Mouse (Mus musculus): Measurements from ENCODE around the gene Ephb1.

Gene Ephb1

DNA sequence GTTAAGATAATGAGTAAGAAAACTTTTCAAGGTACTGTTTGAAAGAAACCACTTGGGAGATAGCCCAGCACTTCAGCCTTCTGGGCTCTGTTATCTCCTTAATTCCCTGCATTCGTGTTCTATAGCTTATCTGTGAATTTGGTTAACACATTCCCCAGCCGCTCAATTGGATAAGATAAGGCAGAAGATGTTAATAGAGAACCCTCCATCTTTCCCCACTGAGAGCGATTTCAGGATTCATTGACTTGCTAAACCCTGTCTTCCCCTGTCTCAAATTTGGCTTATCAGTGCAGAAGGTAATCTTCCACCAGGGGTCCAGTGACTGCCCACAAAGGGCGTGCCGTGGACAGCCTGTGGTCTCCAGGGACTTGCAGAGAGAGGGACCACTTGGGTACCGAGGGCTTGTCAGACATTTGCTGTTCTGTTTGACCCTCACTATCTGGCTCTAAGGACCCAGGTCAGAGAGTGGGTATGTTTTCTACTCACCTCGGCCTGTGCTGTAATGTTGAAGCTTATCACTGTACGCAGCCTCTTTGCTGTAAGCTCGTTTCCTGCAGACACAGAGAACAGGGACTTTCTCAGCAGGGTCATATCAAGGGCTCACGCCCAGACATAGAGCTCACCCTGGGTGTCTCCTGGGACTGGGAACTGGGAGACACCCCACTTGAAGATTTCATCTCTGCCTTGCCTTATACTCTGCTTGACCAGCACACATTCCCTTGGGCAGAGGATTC lies 358.9 kb downstream of the Ephb1 start:
- DNase-seq (ENCODE audit: low read depth, low spot score): no peak

DNA sequence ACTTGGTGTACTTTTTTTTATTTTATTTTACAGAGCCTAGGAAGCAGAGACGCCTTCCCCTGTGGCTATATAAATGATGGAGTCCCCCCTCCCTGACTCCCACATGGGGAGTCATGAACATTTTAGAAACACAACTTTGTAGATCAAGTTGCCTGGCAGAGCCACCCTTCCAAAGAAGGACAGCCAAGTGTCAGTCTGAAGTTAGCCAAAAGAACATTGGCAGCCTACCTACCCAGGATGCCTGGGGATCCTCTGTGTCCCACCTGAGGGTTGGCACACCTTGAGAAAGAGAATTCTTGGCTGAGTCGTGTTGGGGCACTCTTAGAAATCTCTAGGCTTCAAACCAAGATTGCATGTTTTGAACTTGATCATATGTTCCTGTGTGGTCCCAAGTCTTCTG lies 360.4 kb downstream of the Ephb1 start:
- DNase-seq (ENCODE audit: low read depth, low spot score): no peak

DNA sequence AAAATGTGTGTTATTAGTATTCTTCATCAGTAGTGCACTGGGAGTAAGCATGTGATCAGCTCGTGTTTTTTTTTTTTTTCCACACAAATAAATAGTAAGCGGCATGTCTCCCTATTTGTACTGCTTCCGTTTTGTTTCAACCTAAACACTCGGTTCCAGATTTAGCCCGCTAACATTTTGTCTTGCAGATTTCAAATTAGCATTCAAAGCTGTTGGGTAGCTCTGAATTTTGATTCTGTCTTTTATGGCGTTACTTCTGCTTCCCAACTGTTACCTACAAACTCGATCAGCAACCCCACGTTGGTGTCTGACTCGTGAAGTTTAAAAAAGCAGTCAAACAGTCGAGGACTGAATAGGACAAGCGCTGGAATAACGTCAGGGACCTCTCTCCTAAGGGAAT lies 363.7 kb downstream of the Ephb1 start:
- peak; percentile 54 for DNase-seq (ENCODE audit: low read depth, low spot score)

DNA sequence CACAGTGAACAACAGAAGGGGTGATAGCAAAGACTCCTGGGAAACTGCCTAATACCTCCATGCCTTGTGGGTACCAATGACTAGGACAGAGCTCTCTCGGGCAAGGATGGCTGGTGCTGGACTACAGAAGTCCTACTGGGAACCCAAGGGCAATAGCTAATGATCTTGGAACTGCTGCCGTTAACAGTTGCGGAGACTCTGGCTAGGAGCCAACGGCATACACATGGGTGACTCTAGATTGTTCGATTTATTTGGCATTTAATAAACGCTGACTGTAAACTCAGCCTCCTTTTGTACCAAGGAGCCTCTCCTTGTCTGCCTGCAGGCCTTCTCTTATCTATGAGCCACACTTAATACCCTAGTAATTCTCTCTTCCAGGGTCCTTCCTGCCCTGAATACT lies 364.5 kb downstream of the Ephb1 start:
- no peak for DNase-seq (ENCODE audit: low read depth, low spot score)

DNA sequence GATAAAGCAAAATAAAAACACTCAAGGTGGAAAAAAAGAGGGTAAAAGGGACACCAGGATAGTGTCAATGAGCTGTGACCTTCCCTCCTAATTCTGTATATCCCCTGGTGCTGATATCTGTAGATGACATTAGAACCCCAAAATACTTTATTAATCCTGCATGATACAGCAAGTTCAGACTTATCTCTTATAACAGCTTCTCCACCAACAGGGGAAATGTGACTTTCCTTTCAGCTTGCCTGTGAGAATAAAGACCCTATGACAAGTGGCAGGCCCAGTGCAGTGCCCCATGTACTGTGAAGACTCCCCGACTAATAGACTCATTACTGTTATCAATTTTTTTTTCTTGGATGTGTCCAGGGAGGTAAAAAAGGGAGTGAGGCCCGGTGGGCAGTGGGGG lies 367.6 kb downstream of the Ephb1 start:
- DNase-seq (ENCODE audit: low read depth, low spot score): no peak

DNA sequence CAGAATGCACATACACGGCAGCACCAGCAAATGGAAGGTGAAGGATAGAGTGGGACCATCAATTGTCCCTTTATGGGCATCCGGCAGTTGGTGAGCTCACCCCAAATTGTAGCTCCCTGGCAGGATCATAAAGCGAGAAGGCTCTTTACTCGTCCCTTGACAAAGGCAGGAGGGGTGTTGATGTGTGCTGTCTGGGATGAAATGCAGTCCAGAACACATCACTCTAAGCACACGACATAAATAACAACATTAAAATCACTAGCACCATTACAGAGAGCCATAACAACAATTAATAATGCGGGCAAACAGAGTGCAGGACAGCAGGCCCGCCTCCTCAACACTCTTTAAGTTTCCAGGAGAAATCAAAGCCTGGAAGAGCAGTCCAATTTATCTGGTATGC lies 372.1 kb downstream of the Ephb1 start:
- DNase-seq (ENCODE audit: low read depth, low spot score): no peak

DNA sequence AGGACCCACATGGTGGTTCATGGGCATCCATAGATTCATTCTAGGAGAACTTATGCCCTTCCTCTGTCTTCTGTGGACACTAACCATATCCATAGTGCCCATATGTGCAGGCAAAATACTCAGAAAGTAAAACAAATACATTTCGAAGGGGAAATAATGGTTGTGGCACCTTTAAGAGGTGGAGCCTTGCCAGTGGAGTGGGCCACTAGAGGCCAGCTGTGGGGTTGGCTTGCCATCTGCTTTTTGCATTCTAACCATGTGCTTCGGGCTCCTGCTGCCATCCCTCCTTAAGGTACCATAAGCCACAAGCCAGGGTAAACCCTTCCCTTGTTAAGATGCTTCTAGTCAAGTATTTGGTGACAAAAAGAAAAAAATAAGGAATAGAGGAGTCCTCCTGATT lies 373.3 kb downstream of the Ephb1 start:
- no peak for DNase-seq (ENCODE audit: low read depth, low spot score)

DNA sequence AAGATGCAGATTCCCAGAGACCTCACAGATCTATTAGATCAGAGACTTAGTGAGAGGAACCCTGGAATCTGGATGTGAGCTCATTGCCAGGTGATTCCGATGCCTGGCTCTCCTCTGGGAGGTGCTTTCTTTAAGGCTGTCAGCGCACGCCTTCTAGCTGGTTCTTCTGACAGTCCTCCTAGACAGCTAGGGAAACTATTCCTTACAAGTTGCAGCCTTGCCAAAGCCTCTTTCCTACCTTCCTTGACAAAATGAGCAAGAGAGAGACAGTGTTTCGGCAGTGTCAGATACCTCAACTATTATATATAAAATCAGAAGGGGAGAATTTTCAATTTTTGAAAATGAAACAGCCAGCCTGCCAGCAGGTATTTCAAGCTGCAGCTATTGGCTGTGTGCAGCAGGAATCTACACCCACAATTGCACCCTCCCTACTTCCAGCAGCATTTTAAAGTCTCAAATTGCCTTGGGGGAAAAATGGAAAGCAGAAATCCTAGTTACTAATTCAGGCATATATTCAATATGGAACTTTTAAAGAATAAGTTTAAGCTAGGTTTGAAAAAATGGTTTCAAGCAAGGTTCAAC lies 377.5 kb downstream of the Ephb1 start:
- peak; percentile 70 for DNase-seq (ENCODE audit: low read depth, low spot score)

DNA sequence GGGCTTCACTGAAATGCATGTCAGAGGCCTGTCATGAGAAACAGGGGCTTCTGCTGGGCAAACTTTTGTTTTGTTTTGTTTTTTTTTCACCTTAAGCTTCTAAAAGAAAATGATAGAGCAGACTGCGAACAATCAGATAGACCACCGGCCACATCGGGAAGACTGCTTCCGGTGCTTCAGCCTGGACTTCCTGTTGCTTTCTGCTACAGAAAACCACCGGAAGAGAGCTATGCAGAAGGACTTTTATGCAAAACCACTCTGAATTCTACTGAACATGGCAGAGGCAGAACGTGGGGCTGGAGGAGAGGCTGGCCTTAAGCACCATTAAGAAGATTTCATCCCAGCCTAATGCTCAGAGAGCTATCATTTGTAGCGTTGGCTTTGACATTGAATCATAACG lies 382.2 kb downstream of the Ephb1 start:
- no peak for DNase-seq (ENCODE audit: low read depth, low spot score)

DNA sequence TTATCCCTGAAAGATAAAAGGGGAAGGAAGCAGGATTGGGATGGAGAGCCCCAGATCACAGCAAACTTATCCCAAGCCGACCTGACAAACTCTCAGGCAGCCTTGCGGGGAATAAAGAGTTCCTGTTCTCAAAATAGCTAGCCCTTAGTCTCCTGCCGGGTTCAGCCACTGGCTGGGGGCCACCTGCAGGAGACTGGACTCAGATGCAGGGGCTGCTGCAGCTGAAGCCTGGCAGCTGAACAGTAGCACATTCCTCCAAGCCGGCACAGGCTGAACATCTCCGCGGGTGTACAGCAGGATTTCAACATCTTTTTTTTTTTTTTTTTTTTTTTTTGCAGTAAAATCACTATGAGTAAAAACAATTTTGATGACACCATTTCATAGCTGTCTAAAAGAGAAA lies 382.7 kb downstream of the Ephb1 start:
- DNase-seq (ENCODE audit: low read depth, low spot score): peak; percentile 35

DNA sequence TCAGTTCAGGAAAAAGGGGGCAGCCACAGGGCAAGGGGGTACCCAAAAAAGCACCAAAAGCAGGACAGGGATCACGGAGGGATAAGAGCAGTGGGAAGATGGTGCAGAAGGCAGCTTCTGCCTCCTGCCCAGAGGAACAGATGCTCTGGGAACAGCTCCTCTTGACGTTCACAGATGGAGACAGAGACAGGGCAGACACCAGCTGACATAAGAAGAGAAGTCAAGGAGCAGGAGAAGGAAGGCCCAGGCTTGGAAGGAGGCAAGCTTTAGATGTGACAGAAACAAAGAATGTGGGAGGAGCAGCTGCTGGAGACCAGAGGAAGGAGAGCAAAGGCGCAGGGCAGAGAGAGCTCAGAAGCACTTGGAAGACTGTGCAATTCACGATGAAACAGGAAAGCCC lies 398.3 kb downstream of the Ephb1 start:
- peak; percentile 71 for DNase-seq (ENCODE audit: low read depth, low spot score)

DNA sequence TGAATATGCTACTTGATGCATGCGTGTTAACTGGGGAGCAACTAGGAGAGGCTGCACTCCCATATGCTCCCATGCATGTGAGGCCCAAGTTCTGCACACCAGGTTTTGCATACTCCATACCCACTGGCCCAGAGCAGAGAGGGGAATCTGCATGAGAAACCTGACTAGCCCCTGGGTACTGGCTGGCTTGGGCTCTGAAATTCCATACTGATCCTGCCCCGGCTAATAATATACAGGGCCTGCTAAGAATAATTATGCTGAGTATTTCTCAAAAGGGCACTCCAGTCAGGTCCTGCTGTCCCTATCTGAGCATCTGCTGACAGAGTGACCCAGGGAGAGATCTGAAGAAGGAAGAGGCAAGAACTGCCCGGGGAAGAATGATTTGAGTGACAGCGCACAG lies 400.0 kb downstream of the Ephb1 start:
- DNase-seq (ENCODE audit: low read depth, low spot score): no peak

DNA sequence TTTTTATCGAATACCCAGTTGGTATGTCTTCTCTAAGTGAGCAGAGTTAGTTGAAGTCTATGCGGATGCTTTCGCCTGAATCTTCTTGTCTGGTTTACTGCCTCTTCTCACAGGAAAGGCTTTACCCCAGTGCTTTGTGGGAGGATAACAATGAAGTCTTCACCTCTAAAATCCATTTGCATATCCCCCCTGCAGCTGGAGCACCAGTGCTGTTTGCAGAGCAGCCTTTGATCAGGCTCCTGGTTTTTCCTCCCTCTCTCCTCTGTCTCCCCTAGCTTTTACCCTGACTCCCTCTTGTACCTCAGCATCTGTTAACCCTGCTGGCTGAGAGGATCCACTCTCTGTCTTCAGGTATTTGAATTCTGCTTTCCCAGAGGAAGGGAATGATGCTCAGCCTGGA lies 404.4 kb downstream of the Ephb1 start:
- no peak for DNase-seq (ENCODE audit: low read depth, low spot score)

DNA sequence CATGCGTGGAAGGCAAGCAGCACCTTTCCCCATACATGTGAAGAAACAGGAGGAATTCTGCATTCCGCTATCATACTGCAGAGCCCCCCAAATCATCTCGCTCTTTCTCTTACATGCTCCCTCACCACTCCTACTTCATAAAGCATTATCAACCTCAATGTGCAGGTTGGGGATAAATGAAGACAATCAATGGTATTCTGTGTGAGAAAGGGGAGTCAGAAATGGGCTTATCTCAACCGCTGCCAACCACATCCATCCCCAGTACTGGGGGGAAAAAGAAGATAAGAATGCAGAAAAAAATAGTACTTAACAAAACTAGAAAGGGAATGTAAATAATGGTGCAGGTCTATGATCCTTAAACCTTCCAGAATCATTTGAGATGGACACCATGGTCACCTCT lies 408.7 kb downstream of the Ephb1 start:
- DNase-seq (ENCODE audit: low read depth, low spot score): no peak

DNA sequence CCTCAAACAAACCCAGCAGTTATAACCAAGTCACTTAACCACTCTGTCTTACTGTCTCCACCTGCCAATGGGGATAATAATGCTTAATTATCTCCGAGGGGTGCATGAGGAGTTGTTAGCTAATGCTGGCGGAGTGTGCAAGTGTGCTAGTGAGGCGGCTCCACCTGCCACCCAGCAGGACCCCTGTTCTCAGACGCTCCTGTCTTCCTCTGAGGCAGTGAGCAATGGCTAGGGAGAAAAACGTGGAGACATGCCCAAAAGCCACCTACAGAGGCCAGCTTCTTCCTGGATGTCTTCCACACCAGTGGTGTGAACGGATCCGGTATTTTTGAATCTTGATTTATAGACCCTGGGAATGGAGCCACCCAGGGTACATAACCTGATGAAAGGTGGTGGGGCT lies 409.2 kb downstream of the Ephb1 start:
- no peak for DNase-seq (ENCODE audit: low read depth, low spot score)

DNA sequence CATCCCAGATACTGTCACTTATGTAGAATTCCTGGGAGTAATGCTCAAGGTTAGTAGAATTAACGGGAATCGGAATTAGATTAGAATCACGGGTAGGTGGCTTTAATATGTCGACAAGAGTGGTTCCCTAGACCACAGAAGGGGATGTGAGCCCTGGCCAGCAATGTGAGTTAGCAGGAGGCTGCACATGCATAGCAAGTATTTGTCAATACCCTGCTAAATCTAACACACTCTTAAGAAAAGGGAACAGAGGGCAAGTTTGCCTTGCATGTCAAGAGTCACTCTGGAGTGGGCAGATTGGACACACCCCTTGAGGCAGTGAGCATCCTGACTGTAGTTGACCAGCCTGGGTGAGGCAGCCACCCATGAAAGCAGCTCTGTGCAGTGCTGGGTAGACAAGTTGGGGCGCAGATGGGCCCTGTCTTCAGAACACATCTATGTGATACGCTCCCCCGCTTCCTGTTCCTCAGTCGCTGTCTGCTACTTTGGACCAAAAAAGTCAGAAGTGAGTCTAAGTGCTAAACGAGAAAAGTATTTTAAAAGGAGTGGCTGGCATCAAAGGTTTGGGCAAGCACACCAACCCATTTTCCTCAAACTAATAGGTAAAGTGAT lies 412.3 kb downstream of the Ephb1 start:
- no peak for DNase-seq (ENCODE audit: low read depth, low spot score)

DNA sequence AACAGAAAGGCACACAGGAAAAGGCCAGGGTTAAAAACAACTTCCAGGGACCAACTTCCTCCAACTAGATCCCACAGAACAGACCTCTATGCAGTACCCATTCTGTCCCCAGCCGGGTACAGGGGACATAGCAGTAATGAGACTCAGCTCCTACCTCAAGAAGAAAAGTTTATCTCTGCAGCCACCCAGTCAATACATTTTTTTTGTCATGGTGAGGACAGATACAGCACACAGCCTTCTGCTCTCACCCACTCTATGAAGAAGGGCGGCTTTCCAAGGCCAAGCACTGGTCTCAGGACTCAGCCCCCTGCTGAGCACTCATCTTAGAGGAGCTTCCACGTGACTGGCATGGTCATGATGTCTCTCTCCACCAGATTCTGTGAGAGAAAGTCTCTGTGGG lies 414.3 kb downstream of the Ephb1 start:
- DNase-seq (ENCODE audit: low read depth, low spot score): no peak

DNA sequence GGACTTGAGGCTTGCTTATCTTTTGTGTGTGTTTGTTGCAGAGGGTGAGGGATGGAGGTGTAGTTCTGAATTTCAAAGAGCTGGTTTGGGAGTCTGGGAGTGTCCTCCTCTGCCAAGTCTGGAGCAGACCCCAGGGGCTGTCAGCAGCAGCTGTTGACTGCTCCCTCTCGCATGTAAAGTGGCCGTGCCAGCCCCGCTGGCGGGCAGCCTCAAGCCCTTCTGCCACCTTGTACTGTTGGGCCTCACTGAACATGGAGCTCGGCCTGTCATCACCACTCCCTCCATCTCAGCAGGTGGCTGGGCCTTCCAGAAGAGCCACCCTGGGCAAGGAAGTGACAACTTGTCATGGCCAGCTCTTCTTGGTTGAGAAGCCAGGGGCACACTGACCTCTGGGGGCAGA lies 415.5 kb downstream of the Ephb1 start:
- DNase-seq (ENCODE audit: low read depth, low spot score): no peak

DNA sequence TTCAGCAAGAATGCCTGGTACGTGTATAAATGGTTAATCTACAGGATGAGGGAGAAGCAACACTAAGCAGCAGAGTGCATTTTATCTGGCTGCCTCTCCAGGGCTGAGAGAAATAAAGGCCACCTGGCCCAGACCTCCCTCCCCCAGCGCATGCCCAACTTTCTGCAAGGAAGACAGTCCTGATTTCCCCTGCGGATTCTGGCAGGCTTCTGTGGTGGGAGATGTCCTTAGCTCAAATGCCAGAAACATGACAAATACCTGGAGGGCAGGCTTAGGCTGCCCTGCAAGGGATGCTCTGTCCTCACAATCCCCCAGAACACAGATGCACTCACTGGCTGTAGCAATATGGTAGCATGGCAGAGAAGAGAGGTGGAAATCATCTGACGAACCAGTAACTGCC lies 416.4 kb downstream of the Ephb1 start:
- DNase-seq (ENCODE audit: low read depth, low spot score): peak; percentile 29

DNA sequence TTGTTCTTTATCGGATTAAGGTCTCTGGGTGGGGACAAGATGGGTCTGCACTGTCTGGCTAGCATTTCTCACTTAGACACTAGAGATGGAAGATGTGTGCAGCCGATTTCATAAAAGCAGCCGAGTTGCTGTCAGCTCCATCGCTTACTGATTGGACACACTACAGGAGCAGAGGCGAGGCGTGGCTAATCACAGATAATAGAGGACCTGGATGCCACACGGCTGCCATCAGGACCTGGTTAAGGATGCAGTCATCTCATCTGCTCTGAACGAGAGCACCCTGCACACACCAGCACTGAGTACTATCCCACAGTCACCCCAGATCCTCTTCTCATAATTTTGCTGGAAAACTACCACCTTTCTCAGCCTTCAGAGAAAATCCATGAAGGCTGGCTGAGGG lies 419.6 kb downstream of the Ephb1 start:
- DNase-seq (ENCODE audit: low read depth, low spot score): no peak

DNA sequence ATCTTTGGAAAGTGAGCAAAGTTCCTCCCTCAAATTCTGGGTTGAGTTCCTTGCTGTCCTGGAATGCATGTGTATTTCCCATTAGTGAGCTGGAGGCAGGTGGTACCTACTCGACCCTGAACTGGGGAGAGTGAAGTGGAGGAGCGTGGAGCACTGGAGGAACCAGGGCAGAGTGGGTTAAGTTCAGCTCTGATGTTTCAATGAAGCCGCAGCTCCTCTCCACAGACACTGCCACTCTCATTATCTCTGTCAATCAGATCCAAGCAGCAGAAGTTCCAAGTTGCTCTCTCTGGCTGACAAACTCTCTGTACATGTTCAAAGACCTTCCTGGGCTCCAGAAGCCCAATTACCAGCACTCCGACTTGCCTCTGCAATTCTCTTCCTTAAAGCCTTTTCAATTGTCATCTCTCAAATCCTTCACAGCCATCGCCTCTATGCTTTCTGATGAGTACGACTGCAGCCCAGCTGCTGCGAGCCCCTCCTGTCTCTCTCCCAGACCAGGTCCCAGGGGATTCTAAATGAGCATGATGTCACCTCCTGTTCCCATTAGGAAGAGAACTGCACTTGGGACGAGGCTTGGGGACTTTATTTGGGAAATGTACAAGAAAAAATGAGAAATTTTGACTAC lies 420.4 kb downstream of the Ephb1 start:
- no peak for DNase-seq (ENCODE audit: low read depth, low spot score)

DNA sequence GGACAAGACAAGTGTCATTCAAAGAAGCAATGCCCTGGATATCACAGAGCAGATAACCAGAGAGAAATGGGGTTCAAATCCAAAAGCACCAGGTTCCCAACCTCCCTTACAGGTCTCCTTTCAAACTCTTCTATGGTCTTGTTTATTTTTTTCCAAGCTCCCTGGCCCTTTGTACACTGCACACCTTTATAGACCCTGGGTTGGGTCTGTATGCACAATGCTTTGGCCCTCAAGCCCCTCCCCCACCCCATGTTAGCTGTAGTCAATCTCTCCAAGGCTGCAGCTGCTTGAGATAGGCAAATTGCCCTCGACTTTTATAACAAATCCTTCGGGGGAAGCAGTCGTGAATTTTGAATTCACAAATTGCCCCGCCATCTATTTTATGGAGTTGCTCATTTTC lies 429.7 kb downstream of the Ephb1 start:
- DNase-seq (ENCODE audit: low read depth, low spot score): no peak

DNA sequence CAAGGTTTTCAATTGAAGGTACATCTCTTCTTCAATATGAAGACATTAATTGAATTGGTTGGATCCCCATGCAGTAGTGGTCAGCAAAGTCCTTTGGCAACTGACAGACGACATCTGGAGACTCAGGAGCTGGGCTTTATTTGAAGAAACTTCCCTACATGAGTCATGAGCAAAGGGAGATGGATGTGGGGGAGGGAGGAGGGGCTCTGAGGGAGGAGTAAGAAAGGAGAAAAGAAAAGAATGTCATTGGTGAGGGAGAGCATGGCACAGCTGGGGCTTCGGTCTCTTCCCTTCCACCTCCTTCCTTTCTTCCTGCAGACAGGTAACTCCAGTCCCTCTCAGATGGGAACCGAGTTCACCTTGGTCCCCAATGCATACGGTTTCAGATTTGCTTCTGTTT lies 431.6 kb downstream of the Ephb1 start:
- no peak for DNase-seq (ENCODE audit: low read depth, low spot score)

All from brain, adult 2 months (tissue).